Mouse (Mus musculus): ENCODE measurements around the gene Ppil6. TPM values are rescaled to one million over a fixed set of nuclear protein-coding genes. Genes with fewer than 3 reads are reported as not detected.

Gene Ppil6
- total and polyA plus RNA-seq, 3 experiments, result 0.46 to 0.73 (median 0.55) TPM

DNA sequence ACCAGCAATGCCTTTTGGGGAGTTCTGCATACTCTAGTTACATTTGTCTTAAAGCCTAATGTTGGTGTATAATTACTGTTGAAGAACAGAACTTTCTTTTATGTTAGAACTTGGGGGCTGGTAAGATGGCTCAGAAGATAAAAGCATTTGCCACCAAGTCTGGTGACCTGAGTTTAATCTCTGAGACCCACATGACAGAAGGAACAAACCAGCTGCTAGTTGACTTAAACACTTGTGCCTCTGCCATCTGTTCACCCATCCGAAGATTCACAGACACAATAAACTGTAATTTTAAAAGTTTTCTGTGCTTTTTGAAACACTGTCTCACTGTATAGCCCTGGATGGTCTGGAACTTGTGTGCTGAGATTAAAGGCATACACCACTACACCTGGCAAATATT is 35.5 kb downstream of the Ppil6 start:
- DNase-seq, result no peak

DNA sequence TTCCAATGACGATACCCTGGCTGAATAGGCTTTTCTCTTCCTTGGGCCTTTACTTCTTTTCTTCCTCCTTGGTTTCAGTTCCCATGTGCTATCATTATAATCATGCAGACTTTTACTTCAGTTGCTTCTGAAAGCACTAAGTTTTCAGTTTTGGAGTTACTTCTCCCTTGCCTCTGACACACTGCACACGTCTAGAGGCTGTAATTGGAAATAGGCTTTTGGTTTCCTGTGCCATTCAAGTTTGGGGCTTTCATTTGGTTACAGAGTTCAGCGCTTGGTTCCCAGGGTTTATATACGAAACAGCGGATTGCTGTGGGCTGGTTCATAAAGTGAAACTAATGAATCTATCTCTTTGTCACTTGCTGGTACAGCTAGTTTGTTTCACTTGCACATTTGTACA is 39.7 kb downstream of the Ppil6 start:
- no peak for DNase-seq

DNA sequence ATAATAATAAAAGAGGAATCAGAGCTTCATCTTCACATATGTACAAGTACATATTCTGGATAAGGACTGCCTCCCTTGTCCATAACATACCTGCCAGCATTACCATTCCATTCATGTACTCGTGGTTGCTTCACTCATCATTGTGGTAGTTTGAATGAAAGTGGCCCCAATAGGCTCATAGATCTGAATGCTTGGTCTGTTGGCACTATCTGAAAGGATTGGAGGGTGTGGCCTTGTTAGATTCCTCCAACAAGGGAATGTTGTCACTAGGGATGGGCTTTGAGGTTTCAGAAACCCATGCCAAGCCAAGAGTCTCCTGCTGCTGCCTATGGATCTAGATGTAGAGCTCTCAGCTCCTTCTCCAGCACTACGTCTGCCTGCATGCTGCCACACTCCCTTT is 45.8 kb downstream of the Ppil6 start:
- no peak for DNase-seq

DNA sequence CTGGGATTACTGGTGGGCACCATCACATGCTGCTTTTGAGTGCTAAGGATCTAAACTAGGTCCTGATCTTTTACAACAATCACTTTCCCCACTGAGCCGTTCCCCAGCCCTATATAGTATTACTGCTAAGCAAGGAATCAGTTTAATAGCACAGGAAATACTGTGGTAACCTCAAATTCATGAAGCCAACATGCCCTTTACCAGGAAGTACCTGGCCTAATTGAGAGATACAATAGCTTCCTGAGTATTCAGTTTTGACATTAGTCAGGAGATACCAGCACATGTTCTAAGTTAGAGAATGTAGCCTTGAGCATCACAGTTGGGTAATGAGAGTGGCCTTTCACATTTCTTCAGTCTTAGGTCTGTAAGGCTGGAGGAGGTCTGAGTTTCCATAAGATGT is 46.5 kb downstream of the Ppil6 start:
- DNase-seq, result no peak

DNA sequence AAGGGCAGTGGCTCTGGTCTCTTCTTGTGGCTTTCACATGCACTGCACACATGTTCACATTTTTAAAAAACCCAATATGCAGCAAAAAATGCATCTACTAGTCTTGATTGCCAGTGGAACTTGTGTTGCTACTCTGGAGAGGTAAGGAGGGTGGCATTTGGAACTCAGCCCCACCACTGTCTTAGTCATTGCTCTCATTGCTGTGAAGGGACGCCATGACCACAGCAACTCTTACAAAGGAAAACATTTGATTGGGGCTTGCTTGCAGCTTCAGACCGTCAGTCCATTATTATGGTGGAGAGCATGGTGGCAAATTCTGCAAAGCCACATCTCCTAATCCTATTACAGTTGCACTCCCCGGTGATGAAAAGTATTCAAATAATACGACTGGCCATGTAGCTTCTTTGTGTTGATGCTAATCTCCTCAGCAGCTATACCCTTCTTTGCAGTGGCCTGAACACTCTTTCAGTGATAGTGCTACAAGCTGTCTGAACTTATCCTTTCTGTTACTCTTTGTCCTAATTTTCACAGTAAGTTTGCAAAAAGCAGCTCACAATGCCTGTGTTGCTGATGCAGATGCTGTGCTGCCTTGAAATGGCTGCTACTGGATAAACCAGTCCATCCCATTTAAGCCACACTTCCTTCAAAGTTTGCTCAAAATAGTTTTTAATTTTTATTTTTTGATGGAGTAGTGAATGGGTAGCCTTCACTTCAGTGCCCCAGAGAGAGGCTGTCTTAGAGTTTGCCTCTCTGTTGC is 47.2 kb downstream of the Ppil6 start:
- DNase-seq, result no peak

DNA sequence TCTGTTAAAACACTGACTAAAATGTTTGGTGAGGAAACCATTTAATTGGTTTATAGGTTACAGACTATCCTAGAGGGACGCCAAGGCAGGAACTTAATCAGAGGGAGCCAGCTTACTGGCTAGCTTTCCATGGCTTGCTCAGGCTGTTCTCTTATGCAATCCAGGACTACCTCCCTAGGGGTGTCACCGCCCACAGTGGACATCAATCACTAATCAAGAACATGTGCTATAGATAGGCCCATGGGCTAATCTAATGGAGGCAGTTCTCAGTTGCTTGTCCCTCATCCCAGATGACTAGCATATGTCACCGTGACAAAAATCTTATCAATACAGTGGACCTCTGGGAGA is 47.7 kb downstream of the Ppil6 start:
- DNase-seq, result no peak

DNA sequence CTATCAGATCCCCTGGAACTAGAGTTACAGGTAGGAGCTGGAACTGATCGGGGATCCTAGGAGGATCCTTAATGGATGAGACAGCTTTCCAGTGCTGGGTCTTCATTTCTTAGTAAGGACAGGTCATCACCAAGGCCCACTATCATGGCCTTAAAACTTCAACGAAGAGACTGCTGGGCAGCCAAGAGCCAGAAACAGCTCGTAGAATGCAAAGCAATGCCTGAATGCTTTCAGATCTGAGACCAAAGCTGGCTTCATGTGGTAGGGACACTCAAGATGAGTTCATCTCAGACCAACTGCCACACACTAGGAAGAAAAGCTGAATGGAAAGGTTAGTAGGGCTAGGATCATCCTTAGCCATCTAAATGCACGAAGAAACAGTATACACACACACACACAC is 48.7 kb downstream of the Ppil6 start:
- DNase-seq, result no peak

DNA sequence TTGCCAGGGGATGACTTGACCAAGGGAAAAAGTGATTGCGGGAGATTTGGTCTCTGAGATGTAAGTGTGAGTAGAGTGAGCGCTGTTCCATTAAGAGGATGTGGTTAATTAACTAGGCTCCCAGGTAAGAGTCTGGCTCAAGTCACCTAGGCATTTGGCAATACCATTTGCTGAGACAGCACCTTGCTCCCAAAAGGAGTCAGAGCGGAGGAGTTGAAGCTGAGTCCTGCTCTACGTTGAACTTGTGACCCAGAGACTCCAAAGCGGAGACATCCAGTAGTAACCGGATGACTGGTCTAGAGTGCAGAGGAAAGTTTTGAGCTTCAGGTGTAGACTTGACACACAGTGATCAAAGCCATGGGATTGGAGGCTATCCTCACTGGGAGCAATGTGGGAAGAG is 51.8 kb downstream of the Ppil6 start:
- DNase-seq, result no peak

DNA sequence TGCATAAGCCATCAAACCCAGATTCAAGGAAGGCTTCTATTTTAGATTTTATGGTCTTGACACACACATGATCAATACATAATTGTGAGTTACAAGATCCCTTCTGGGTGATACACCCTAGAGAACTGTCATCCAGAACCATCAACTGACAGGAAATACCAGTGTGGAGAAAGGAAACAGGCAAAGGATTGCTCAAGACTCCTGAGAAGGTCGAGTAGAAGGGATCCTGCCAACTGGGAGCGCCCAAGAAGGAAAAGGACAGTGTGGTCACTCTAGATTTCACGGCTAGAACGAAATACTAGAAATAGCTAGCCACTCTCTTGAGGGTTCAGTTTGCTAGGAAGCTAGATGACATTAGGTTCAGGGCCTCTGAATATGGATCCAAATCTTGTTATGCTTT is 53.2 kb downstream of the Ppil6 start:
- DNase-seq, result no peak

DNA sequence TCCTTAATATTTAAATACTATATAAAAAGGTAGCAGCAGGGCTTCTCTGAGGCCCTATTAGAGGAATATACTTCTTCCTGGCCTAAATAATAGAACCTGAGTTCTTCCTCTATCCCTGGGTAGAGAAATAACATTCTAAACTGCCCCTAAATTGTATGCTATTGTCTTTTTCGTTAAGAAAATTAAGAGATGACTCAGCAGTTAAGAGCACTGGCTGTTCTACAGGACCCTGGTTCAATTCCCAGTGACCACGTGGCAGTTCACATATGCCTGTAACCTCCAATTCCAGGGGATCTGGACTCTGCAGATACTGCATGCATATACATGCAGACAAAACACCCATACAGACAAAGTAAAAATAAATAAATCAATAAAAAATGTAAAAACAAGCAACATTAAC is 53.6 kb downstream of the Ppil6 start:
- no peak for DNase-seq

DNA sequence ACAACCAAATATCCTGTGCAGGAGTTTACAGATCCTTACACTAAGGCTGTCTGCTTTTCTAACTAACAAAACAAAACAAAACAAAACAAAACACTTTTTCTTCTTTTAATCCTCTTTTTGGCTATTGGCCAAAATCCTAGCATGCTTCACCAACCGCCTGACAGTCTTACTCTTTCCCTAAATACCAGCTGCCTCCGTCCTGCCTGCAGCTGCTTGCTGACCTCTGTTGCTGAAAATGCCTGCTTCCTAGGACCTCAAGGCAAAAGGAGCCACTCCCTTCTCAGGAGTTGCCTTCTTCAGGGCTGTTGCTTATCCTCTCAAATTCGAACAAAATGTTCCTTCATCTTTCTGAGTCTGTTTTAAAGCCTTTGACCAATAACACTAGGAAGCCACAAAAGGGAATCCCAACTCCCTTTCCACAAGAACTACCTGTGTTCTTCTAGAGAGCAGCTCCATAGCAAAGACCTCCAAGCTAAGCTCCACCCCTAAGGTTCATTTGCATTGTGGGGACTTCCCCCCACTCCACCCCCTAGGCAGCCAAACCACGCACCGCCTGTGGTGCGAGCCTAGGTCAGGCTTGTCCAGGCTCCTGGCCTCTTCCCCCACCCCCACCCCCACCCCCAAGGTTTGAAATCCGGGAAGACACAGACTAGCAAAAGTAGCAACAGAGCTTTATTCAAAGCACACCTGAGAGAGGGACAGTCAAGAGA is 54.4 kb downstream of the Ppil6 start:
- no peak for DNase-seq

DNA sequence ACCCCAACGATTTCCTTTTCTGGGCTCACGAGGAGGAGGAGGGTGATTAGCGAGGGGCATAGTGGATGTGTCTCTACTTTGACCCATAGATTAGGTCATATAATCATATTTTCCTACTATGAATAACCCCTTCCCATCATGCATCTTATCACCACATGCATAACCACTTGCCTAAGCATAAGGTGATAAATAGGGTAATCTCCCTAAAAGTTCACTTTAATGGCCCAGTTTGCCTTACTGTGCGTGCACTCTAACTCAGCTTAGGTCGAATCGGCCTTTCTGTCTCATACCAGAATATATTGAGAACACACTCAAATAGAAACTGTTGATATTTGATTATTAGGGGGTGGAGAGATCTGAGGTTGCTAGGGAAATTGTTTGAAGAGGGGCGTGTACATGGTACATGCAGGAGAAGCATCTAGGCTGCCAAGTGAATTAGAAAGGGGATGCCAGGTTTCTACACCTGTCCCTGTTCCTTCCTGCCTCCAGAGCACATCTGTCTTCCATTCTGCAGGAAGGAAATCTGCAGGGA is 55.1 kb downstream of the Ppil6 start:
- DNase-seq, result no peak

DNA sequence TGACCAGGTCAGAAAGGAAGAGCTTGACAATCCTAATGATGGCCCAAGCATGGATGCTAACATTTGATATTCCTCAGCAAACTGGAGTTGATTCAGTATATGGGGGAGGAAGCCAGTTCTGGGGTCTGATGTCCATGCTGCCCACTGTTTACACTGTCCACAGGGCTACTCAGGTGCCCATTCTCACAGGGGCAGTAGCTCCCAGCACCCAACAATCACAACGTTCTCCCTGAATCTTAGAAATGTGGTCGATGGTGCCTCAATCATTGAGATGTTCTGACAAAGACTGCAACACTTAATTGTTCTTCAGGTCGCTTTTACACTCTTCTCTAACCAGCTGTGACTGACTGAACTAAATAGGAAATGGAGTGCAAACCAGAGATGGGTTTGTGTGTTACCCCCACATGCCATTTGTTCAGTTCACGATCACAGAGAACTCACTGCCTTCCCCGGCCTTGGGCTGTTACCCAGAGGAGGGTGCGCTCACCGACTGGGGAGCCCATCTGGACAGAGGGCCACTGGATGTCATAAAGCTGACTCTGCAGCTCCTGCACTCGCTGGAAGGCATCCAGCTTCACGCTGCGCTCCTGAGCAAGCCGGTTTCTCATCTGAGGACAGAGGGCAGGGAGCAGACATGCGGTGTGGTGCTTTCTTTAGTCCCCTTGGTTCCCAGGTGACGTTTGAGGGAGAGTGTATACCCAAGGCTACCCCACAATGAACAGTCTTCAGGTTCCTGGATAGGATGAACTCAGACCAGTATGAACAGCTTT is 56.3 kb downstream of the Ppil6 start:
- DNase-seq, result peak; percentile 37

DNA sequence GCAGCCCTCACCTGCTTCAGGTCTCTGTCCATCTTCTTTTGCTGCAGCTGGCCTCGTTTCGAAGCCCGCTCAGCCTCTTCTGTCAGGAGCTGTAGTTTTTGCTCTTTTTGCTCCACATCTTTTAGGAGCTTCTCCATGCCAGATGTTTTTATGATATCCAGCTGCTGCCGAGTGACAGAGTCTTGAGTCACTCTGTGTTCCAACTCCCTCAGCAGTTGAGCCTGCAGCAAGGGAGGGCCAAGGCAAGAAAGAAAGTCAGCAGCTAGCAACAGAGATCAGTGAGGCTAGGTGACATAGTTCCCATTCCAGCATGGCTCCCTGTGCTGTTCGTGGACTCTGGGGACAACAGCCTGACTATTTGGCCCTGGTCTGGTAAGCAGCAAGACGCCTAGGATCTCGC is 60.5 kb downstream of the Ppil6 start:
- DNase-seq, result no peak

DNA sequence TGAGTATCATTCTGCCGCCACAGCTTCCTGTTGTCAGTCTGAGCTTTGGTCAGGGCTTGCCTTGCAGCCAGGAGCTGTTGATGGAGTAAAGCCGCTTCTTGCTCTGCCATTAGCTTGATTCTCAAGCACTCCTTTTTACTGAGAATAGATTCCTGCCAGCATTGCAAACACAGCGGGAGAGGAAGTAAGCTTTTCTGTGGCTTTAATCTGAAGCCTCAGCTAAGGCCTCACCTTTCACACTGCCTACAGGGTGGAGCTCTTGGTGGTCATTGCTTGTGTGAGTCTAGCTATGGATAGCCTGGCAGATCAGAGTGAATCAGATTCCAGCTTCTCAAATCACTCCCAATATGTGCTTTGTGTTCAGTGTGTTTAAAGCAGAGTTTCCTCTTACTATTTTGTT is 62.1 kb downstream of the Ppil6 start:
- no peak for DNase-seq

DNA sequence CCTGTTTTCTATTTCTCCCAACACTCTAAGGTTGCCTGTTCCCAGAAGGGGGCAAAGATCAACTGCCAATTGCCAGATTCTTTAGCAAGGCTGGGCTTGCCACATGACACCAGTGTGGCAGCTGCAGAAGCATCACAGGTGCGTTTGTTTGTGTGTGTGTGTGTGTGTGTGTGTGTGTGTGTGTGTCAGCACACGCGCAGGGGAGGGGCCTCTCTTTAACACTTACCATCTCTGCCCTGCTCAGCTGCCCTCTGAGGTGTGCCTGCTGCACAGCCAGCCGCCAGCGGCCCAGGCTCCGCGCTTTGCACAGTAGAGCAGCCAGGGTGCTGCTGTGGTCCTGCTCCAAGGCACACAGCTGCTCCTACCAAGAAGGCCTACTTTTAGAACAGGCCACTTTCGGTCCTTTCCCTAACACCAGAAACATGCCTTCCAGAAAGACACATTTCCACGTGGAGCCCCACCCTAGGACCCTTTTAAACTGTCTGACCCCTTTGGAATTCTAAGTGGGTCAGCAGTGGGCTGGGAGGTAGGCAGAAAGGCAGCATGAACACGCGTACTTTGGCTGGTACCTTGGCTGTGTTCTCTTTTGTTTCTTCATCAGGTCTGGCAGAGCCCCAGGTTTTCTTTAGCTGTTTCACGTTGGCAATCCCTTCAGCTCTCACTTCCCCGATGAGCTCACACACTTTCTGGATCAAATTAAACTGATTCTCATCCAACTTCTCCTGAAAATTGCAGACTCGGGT is 62.8 kb downstream of the Ppil6 start:
- DNase-seq, result peak; percentile 50

DNA sequence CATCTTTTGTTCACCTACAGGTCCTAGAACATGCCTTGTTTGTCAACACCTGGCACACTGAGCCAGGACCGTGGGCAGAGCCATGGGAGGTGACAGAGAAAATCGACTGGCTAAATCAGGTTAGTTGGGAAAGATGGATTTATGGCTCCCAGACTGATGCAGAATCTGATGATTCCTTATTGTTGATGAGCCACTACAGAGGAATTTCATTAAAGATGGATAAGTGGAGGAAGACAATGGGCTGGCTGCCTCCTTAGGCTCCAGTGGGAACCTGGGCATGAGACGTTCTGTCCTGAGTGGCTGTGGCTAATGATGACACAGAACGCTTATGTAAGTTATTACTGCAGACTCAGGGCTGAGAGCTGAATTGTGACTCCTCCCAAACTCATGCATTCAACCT is 63.5 kb downstream of the Ppil6 start:
- DNase-seq, result no peak

DNA sequence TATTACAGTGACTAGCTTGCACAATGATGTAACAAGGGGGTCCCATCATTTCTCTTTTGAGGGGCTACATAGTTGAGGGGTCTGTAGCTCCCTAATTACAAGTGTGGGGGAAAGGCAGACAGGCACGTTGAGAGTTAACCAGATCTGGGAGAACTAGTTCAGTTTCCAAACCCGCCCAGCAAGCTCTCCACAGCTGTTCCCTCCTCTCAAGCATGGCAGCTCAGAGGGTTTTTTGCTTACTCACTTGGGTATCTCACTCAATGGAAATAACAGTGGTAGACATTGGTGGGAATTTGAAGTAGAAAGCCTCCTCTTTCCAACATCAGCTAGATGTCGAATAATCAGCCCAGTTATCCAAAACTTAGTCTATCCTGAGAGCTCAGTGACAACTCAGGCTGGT is 64.8 kb downstream of the Ppil6 start:
- DNase-seq, result no peak

DNA sequence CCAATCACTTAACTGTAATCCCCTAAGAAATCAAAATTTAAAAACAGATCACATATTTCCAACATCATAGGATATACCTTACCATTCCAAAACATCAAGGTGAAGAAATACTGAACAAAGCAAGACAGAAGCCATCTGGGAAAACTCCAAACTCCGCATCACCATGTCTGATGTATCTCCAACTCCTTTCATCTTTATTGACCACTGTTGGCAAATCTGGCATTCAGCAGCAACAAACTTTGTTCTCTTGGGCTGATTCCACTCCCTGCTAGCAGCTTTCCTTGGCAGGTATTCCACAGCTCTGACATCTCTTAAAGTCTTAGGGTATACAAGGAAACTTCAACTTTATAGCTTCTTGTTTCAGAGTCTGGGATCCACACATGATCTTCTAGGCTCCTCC is 68.2 kb downstream of the Ppil6 start:
- no peak for DNase-seq

DNA sequence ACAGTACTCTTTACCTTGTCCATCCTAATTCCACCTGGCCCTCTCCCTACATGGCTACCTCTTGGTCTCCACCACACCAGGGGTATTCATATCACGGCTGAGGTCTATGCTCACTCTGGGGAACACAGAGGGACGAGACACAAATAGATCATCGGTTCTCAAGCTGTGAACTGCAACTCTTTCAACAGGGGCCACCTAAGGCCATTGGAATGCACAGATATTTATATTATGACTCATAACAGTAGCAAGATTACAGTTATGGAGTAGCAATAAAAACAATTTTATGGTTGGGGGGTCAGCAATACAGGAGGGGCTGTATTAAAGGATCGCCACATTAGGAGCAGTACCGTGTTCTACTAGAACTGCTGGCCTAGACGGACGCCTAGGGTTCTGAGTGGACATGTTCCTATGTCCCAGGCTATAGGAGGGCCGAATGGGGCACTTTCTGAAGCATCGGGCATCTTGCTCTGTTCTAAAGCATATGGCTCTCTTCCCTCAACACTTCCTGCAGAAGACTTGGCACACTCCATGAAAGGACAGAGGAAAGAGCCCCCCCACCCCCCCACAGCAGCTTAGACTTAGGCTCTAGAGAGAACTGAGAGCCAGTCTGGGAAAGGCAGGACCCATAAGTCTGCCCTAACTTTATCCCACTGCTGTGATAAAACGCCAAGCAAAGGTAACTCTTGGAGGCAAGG is 71.6 kb downstream of the Ppil6 start:
- DNase-seq, result no peak

Data from adrenal gland, adult 2 months (tissue).